Mouse (Mus musculus): ENCODE results near the gene Bmyc. TPM values are rescaled to one million over a fixed set of nuclear protein-coding genes. Genes with fewer than 3 reads are reported as not detected.
"Not testable (repeated sequence)": the region's sequence is repeated elsewhere in the genome, so short reads cannot be mapped to it uniquely, and the experiment has no call there.

Gene Bmyc
- total and polyA plus RNA-seq, 3 experiments: 12.7 to 21.2 (median 14.8) TPM

- Histone ChIP-seq H3K27me3 (ENCODE audit: control insufficient read depth, insufficient read depth, low read length) (no peaks in the 10 kb centered on the region), H3K36me3 (ENCODE audit: control insufficient read depth, insufficient read depth, low read length) (no peaks in the 10 kb centered on the region), H3K4me1 (ENCODE audit: control insufficient read depth, insufficient read depth, low read length) (no peaks in the 10 kb centered on the region), H3K27ac (no peak overlapping the region), H3K79me2 (replicated peaks; ENCODE audit: control insufficient read depth, insufficient read depth, low read length) (no peaks in the 10 kb centered on the region), H3K9ac (ENCODE audit: low read depth, low read length) (no peak overlapping the region), H3K4me3 (no peak overlapping the region)
- intact Hi-C loops (cut with DNase I): no loop called here
- no peak for TF ChIP-seq POLR2A (IDR thresholded peaks at IDR 0.05; ENCODE audit: insufficient read depth, low read depth, low read length)
- no peak for TF ChIP-seq EP300 (IDR thresholded peaks at IDR 0.05; ENCODE audit: insufficient read depth, low read depth, low read length)
- no peak for TF ChIP-seq CTCF (IDR thresholded peaks at IDR 0.05)
- no peak for DNase-seq
- 69% methylated on average over 4 of the region's 4 CpGs for WGBS
These were observed 19.6 kb upstream of the Bmyc start for GRCm38 (mm10) chr2:25686941-25687340.

GRCm38 (mm10) chr2:25694605-25695004 is 11.9 kb upstream of the Bmyc start:
- no peaks in the 10 kb centered on the region; the same call in 1 of the 2 replicates for H3K4me1 ChIP-seq (ENCODE audit: control insufficient read depth, insufficient read depth, low read length)
- intact Hi-C loops (cut with DNase I): no loop called here
- no peaks in the 10 kb centered on the region for H3K79me2 ChIP-seq (replicated peaks; ENCODE audit: control insufficient read depth, insufficient read depth, low read length)

GRCm38 (mm10) chr2:25696951-25697350 is 9.6 kb upstream of the Bmyc start:
- no peaks in the 10 kb centered on the region for H3K79me2 ChIP-seq (replicated peaks; ENCODE audit: control insufficient read depth, insufficient read depth, low read length)
- no peak for TF ChIP-seq CTCF (IDR thresholded peaks at IDR 0.05)
- TF ChIP-seq EP300 (IDR thresholded peaks at IDR 0.05; ENCODE audit: insufficient read depth, low read depth, low read length): no peak
- 37% methylated on average over 4 of the region's 4 CpGs for WGBS
- no peaks in the 10 kb centered on the region; the same call in 1 of the 2 replicates for H3K27me3 ChIP-seq (ENCODE audit: control insufficient read depth, insufficient read depth, low read length)
- no peak overlapping the region for H3K27ac ChIP-seq
- H3K4me3 ChIP-seq: no peak overlapping the region
- DNase-seq: peak in 1 of 2 experiments; percentile 13
- no peak overlapping the region for H3K9ac ChIP-seq (ENCODE audit: low read depth, low read length)
- peaks cover 2% of the 10 kb centered on the region; the same call in 1 of the 2 replicates for H3K4me1 ChIP-seq (ENCODE audit: control insufficient read depth, insufficient read depth, low read length)
- intact Hi-C loops (cut with DNase I): no loop called here
- H3K36me3 ChIP-seq (ENCODE audit: control insufficient read depth, insufficient read depth, low read length): no peaks in the 10 kb centered on the region

More at GRCm38 (mm10) chr2:25694605-25695004, 11.9 kb upstream of the Bmyc start:
- no peaks in the 10 kb centered on the region; the same call in 1 of the 2 replicates for H3K27me3 ChIP-seq (ENCODE audit: control insufficient read depth, insufficient read depth, low read length)
- no peaks in the 10 kb centered on the region for H3K36me3 ChIP-seq (ENCODE audit: control insufficient read depth, insufficient read depth, low read length)
- H3K27ac ChIP-seq: no peak overlapping the region
- TF ChIP-seq POLR2A (IDR thresholded peaks at IDR 0.05; ENCODE audit: insufficient read depth, low read depth, low read length) (no peak), CTCF (IDR thresholded peaks at IDR 0.05) (peak; percentile 89), EP300 (IDR thresholded peaks at IDR 0.05; ENCODE audit: insufficient read depth, low read depth, low read length) (no peak)
- H3K4me3 ChIP-seq: no peak overlapping the region
- DNase-seq: peak; percentile 48 to 66
- H3K9ac ChIP-seq (ENCODE audit: low read depth, low read length): no peak overlapping the region

- TF ChIP-seq CTCF (IDR thresholded peaks at IDR 0.05) (no peak), POLR2A (IDR thresholded peaks at IDR 0.05; ENCODE audit: insufficient read depth, low read depth, low read length) (no peak), EP300 (IDR thresholded peaks at IDR 0.05; ENCODE audit: insufficient read depth, low read depth, low read length) (no peak)
- WGBS: 88% methylated on average over 2 of the region's 2 CpGs
- intact Hi-C loops (cut with DNase I): no loop called here
These were observed 7.8 kb upstream of the Bmyc start for GRCm38 (mm10) chr2:25698696-25699095.

GRCm38 (mm10) chr2:25699743-25700142 is 6.8 kb upstream of the Bmyc start, which contains the start of gene Obp2a:
Gene Obp2a (plus strand): TSS chr2:25700043.
- H3K79me2 ChIP-seq (replicated peaks; ENCODE audit: control insufficient read depth, insufficient read depth, low read length); H3K9ac ChIP-seq (ENCODE audit: low read depth, low read length); H3K36me3 ChIP-seq (ENCODE audit: control insufficient read depth, insufficient read depth, low read length); H3K27me3 ChIP-seq (ENCODE audit: control insufficient read depth, insufficient read depth, low read length); intact Hi-C loops (cut with DNase I); H3K4me1 ChIP-seq (ENCODE audit: control insufficient read depth, insufficient read depth, low read length); H3K4me3 ChIP-seq; H3K27ac ChIP-seq; DNase-seq: not testable (repeated sequence)
- 85% methylated on average over 3 of the region's 3 CpGs for WGBS

More at GRCm38 (mm10) chr2:25698696-25699095, 7.8 kb upstream of the Bmyc start:
- Histone ChIP-seq H3K36me3 (ENCODE audit: control insufficient read depth, insufficient read depth, low read length) (no peaks in the 10 kb centered on the region), H3K9ac (ENCODE audit: low read depth, low read length) (no peak overlapping the region), H3K27ac (no peak overlapping the region), H3K79me2 (replicated peaks; ENCODE audit: control insufficient read depth, insufficient read depth, low read length) (no peaks in the 10 kb centered on the region), H3K27me3 (ENCODE audit: control insufficient read depth, insufficient read depth, low read length) (no peaks in the 10 kb centered on the region), H3K4me3 (no peak overlapping the region), H3K4me1 (ENCODE audit: control insufficient read depth, insufficient read depth, low read length) (peaks cover 2% of the 10 kb centered on the region; the same call in 1 of the 2 replicates)
- DNase-seq: no peak

- Histone ChIP-seq H3K4me3 (no peak overlapping the region), H3K36me3 (ENCODE audit: control insufficient read depth, insufficient read depth, low read length) (no peaks in the 10 kb centered on the region), H3K27me3 (ENCODE audit: control insufficient read depth, insufficient read depth, low read length) (no peaks in the 10 kb centered on the region), H3K4me1 (ENCODE audit: control insufficient read depth, insufficient read depth, low read length) (peaks cover 2% of the 10 kb centered on the region; the same call in 1 of the 2 replicates), H3K27ac (no peak overlapping the region; the same call in 1 of the 2 replicates), H3K79me2 (replicated peaks; ENCODE audit: control insufficient read depth, insufficient read depth, low read length) (no peaks in the 10 kb centered on the region), H3K9ac (ENCODE audit: low read depth, low read length) (no peak overlapping the region)
- TF ChIP-seq POLR2A (IDR thresholded peaks at IDR 0.05; ENCODE audit: insufficient read depth, low read depth, low read length): no peak
- no peak for TF ChIP-seq CTCF (IDR thresholded peaks at IDR 0.05)
- no peak for TF ChIP-seq EP300 (IDR thresholded peaks at IDR 0.05; ENCODE audit: insufficient read depth, low read depth, low read length)
- intact Hi-C loops (cut with DNase I): no loop called here
- 41% methylated on average over 5 of the region's 5 CpGs for WGBS
- no peak for DNase-seq
These were observed 5.5 kb upstream of the Bmyc start for GRCm38 (mm10) chr2:25701001-25701400.

Measured in heart, adult 2 months (tissue).